In genomic region chr15:94981798-94982197, GRCm38 (mm10) we compare ENCODE assay signal across 11 mouse cellular contexts.
"Had no signal": no experiment of that assay in that cellular context is flagged by ENCODE, and none has a peak within 500 bp of the region (broad histone marks: within the 10 kb centered on the region; RNA-seq: fewer than 3 reads in every experiment).

No protein-coding gene starts in this region.

- ATAC-seq: intestine, embryonic 15.5 days; midbrain, embryonic 16.5 days had no signal

- DNase-seq: kidney, adult 18-20 months; kidney, postnatal 10 days; kidney, postnatal 4 days; lung, adult 18-20 months; retina, postnatal 1 day; right cerebral cortex, postnatal 4 days; spleen, adult 18-20 months; thymus, adult 2 months; thymus, postnatal 25 days had no signal
